Mouse (Mus musculus) liver, postnatal 0 days (tissue): ENCODE results near the gene Atxn1.

Experiments
- CTCF ChIP-seq: sonication (generic); IDR thresholded peaks from 2 replicates; pipeline ENCODE4 v1.5.1; 2016; ENCODE audit warnings: antibody characterized with exemption, low read depth
- EP300 ChIP-seq: IDR thresholded peaks from 2 replicates; pipeline ENCODE4 v1.6.1; 2016; ENCODE audit warnings: antibody characterized with exemption, low read depth, mild to moderate bottlenecking

DNA sequence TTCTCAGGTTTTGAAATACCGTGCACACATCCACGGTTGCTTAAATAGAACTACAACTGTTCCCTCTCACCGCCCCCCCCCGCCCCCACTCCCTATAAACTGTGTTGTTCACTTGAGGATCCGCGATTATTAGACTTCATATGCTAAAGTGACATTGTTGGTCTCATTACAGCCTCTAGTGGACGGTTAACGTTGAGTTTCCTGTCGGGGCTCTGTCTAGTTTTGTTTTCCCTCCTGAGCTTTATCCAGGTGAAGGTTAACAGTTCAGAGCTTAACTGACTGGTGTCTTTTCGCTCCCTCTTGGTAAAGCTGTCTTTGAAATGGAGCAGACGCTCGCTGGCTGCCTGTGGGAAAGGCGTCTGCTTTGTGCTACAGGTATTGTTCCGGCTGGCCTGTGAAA is 1.8 kb upstream of the Atxn1 start:
- TF ChIP-seq CTCF (peak; percentile 80), EP300 (no peak)
